Mouse (Mus musculus) heart, adult 2 months (tissue): ENCODE results near the gene Abcg3. TPM values are rescaled to one million over a fixed set of nuclear protein-coding genes. Genes with fewer than 3 reads are reported as not detected.
A peak's percentile ranks its signal among the peaks of the same experiment; 100 is the strongest.
"Not testable (repeated sequence)": the region's sequence is repeated elsewhere in the genome, so short reads cannot be mapped to it uniquely, and the experiment has no call there.

Experiments
- DNase-seq, 2 experiments: peaks; one replicate each; pipeline ENCODE4 v3.0.0; 2021
- H3K27ac ChIP-seq: fragments of 200-600 bp; 2 replicates; pipeline ENCODE4 v1.8.1; 2022
- H3K27me3 ChIP-seq: fragments of 200-500 bp; 2 replicates; pipeline ENCODE4 v1.6.1; 2012; ENCODE audit warnings: mild to moderate bottlenecking, low read length, inconsistent platforms, mixed read lengths; ENCODE audit not compliant: control insufficient read depth, insufficient read depth
- H3K36me3 ChIP-seq: fragments of 200-500 bp; 2 replicates; pipeline ENCODE4 v1.6.1; 2012; ENCODE audit warnings: low read length, inconsistent platforms; ENCODE audit not compliant: control insufficient read depth, insufficient read depth
- H3K4me1 ChIP-seq: fragments of 200-500 bp; 2 replicates; pipeline ENCODE4 v1.6.1; 2011; ENCODE audit warnings: low read length; ENCODE audit not compliant: control insufficient read depth, insufficient read depth
- H3K4me3 ChIP-seq: fragments of 200-600 bp; 2 replicates; pipeline ENCODE4 v1.8.1; 2022
- H3K79me2 ChIP-seq: fragments of 200-500 bp; replicated peaks from 2 replicates; pipeline ENCODE4 v1.6.1; 2012; ENCODE audit warnings: mild to moderate bottlenecking, inconsistent platforms, low read length, moderate library complexity, mixed read lengths; ENCODE audit not compliant: control insufficient read depth, insufficient read depth
- H3K9ac ChIP-seq: fragments of 200-500 bp; 2 replicates; pipeline ENCODE4 v1.6.1; 2012; ENCODE audit warnings: low read depth, mild to moderate bottlenecking, control low read depth, inconsistent platforms, low read length, mixed read lengths
- CTCF ChIP-seq: fragments of 200-600 bp; IDR thresholded peaks from 2 replicates; pipeline ENCODE4 v1.8.1; 2022; ENCODE audit warnings: antibody characterized with exemption, mild to moderate bottlenecking, moderate library complexity
- EP300 ChIP-seq: fragments of 200-500 bp; IDR thresholded peaks from 2 replicates; pipeline ENCODE4 v1.6.1; 2011; ENCODE audit warnings: low read depth, low read length, control low read depth; ENCODE audit not compliant: insufficient read depth
- POLR2A ChIP-seq: fragments of 200-500 bp; IDR thresholded peaks from 2 replicates; pipeline ENCODE4 v1.6.1; 2011; ENCODE audit warnings: mild to moderate bottlenecking, low read depth, low read length, control low read depth; ENCODE audit not compliant: insufficient read depth
- WGBS: fragments of 180-500 bp; shearing (Covaris S2); methylation state at CpG from one replicate; pipeline ENCODE4 v1.1.7; 2018; 5-methylcytosine and 5-hydroxymethylcytosine counted together
- intact Hi-C: fragments of 180-260 bp; cut with DNase I; formaldehyde crosslinking; loops from one replicate; pipeline ENCODE4 v1.15.1; 2025
- polyA plus RNA-seq: library from polyadenylated mRNA; depleted of rRNA; stranded (reverse); fragments of >200 nt; gene quantifications from 2 replicates; pipeline ENCODE4 v1.2.3, GENCODE M21; 2012
- total RNA-seq, 2 experiments: library from RNA; stranded (reverse); gene quantifications; 2 replicates each; pipeline ENCODE4 v1.2.3; 2021

The Abcg3 gene
- total and polyA plus RNA-seq, 3 experiments, result 0.18 to 0.27 (median 0.23) TPM

DNA sequence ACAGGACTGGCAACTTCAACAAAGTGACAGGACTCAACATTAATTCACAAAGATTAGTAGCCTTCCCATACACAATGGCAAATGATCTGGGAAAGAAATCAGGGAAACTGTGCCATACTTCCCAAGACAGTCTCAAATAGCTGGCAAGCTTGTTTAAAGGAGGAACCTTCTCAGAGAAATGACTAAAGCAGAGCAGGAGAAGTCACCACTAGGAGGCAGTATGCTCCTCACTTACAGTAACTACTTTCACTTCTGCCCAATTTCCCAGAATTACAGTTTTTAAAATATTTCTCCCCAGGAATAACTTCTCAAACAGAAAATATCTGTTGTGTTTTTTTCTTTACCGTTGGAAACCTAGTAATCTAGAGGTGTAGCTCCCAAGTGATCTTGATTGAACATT, 4.2 kb upstream of the Abcg3 start:
- WGBS, result 34% methylated on average over 1 of the region's 1 CpGs
- Histone ChIP-seq H3K9ac (no peak overlapping the region), H3K27ac (no peak overlapping the region; the same call in 1 of the 2 replicates), H3K27me3 (no peaks in the 10 kb centered on the region), H3K79me2 (no peaks in the 10 kb centered on the region), H3K4me1 (peaks cover 7% of the 10 kb centered on the region), H3K4me3 (no peak overlapping the region), H3K36me3 (no peaks in the 10 kb centered on the region; the same call in 1 of the 2 replicates)
- DNase-seq, result no peak
- TF ChIP-seq POLR2A (no peak), CTCF (peak; percentile 94)
- intact Hi-C loops, result loop anchor here (1.0 to 10.0 kb wide), 4 partner anchors 68 to 336 kb away; no protein-coding TSS in a partner anchor

DNA sequence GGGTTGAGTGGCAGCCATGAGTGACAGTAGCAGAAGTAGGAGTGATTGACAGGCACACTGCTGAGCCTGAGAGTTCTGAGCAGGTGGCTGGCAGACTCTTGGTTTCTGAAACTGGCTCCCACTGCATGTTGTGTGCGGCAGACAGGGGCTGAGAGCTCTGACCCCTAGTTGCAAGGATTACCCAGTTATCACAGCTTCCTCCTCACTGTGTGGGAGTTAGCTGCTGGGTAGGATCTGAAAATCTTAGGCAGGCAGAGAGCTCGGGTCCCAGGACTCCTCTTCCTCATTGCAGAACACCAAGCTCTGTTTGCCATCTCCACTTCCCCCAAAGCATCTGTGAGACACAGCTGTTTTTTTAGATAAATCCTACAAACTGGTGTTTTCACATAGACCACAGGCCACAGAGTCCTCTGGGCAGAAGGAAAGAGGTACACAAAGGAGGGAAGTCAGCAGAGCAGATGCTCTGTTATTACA, 3.4 kb downstream of the Abcg3 start:
- Histone ChIP-seq H3K79me2 (no peaks in the 10 kb centered on the region), H3K9ac (no peak overlapping the region), H3K27me3 (no peaks in the 10 kb centered on the region), H3K4me1 (no peaks in the 10 kb centered on the region; the same call in 1 of the 2 replicates), H3K36me3 (no peaks in the 10 kb centered on the region), H3K4me3 (no peak overlapping the region), H3K27ac (no peak overlapping the region)
- intact Hi-C loops, result no loop called here
- WGBS, result 23% methylated on average over 2 of the region's 2 CpGs
- DNase-seq, result no peak
- TF ChIP-seq CTCF (no peak), POLR2A (no peak), EP300 (no peak)

DNA sequence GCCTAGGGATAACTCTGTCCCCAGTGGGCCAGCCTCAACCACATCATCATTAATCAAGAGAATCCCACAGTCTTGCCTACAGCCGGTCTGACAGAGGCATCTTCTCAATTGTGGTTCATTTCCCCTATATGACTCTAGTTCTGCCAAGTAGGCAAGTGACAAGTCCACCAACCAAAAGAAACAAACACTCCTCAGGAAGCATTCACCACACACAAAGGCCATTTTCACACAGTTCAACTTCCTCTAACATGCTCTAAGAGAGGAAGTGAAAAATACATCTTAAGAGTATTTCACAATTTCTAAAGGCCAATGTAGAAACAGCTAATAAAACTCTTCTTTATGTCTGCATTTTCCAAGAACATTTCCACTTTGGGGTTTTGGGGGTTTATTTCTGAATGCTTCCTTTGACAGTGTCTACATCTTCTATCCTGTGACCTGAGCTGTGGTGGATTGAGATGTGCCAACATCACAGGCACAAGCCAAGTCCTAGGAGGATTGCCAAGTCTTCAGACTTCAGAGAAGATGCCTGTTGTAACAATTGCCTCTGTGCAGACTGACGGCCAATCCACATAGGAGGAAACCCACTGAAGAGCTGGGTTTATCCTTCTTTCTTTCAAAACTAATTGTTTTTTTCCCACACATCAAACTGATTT, 24.3 kb downstream of the Abcg3 start:
- 49% methylated on average over 2 of the region's 2 CpGs for WGBS
- intact Hi-C loops, result no loop called here
- Histone ChIP-seq H3K4me3 (no peak overlapping the region), H3K27ac (no peak overlapping the region), H3K9ac (no peak overlapping the region), H3K36me3 (no peaks in the 10 kb centered on the region), H3K4me1 (no peaks in the 10 kb centered on the region), H3K27me3 (no peaks in the 10 kb centered on the region), H3K79me2 (no peaks in the 10 kb centered on the region)
- no peak for TF ChIP-seq EP300
- no peak for TF ChIP-seq POLR2A
- TF ChIP-seq CTCF, result no peak
- DNase-seq, result peak in 1 of 2 experiments; percentile 8

DNA sequence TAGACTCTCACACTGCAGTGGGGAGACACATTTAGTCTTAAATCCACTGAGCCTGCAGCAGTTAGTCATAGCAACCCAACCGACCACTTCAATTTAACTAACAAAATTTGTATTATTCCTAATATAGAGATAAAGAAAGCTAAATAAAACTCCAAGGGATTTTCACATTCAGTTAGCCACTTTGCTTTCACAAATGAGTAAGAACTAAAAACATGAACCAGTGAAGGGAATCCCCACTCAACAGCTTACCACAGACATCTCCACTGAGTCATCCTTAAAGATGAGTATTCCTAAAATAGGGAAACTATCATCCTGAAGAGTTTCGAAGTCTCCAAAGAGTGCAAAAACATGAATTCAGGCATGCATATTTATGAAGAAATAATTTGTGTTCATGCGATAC, 27.3 kb downstream of the Abcg3 start:
- Histone ChIP-seq H3K9ac (no peak overlapping the region), H3K27ac (no peak overlapping the region), H3K4me1 (no peaks in the 10 kb centered on the region), H3K4me3 (no peak overlapping the region), H3K27me3 (no peaks in the 10 kb centered on the region), H3K36me3 (no peaks in the 10 kb centered on the region), H3K79me2 (no peaks in the 10 kb centered on the region)
- 83% methylated on average over 3 of the region's 3 CpGs for WGBS
- DNase-seq, result no peak
- intact Hi-C loops, result no loop called here
- TF ChIP-seq CTCF (no peak), EP300 (no peak), POLR2A (no peak)

DNA sequence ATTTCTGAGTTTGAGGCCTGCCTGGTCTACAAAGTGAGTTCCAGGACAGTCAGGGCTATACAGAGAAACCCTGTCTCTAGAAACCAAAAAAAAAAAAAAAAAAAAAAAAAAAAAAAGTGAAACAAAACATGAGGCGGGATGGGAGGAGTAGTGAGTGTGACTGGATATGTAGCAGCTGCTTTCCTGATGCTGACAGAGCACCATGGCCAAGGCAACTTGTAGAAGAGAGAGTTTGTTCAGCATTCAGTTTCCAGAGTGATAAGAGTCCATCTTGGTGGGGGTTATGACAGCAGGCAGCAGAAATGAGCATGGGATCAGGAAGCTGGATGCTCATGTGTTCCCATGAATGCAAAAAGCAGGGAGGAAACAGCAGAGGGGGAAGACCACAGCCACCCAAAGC, 35.6 kb downstream of the Abcg3 start:
- Histone ChIP-seq H3K27me3 (0 out of 2 replicates have a peak, but pooled peaks cover 2% of the 10 kb centered on the region), H3K79me2 (0 out of 2 replicates have a peak, but pooled peaks cover 2% of the 10 kb centered on the region), H3K4me1 (no peaks in the 10 kb centered on the region), H3K27ac (no peak overlapping the region), H3K36me3 (no peaks in the 10 kb centered on the region), H3K9ac (no peak overlapping the region), H3K4me3 (no peak overlapping the region)
- no peak for DNase-seq
- 58% methylated on average over 1 of the region's 1 CpGs for WGBS
- no peak for TF ChIP-seq CTCF
- TF ChIP-seq POLR2A, result no peak
- TF ChIP-seq EP300, result no peak
- intact Hi-C loops, result no loop called here

DNA sequence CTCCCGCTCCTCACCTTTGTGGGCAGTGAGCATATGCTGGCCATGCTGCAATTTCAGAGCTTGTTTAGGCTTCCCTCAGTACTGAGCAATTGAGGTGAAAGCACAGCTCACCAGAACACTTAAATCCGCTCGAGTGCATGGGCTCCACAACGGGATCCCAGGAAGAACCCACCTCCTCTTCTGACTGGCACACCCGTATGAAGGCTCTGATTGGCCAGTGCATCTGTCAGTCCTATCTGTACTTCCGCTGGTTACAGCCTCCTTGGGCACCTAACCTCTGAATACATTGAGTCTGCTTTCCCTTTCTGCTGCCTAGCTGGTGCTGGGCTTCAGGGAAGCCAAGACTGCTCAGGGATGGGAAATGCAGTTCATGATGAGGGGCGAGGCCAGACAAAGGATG, 48.4 kb downstream of the Abcg3 start:
- 79% methylated on average over 7 of the region's 7 CpGs for WGBS
- no peak for DNase-seq
- H3K27me3 ChIP-seq, result no peaks in the 10 kb centered on the region

DNA sequence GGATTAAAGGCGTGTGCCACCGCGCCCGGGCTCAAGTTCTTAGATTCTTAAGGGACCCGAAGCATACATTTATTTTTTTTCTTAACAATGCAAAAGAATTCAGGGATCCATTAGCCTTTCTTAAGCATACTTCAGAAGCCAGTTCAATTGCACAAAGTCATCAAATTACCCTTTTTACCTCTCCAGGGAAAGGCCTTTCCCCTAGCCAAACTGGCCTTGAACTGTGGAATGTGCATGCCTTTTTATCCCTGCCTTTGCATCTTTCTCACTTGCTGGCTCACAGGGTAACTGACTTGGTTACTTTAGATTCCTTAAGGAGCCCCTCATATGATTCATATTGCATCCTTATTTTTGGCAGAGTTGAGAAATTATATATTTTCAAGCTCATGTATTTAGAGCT, 76.0 kb downstream of the Abcg3 start:
- H3K36me3 ChIP-seq, H3K79me2 ChIP-seq, H3K27ac ChIP-seq, H3K9ac ChIP-seq, H3K4me1 ChIP-seq, H3K27me3 ChIP-seq, H3K4me3 ChIP-seq, DNase-seq, intact Hi-C loops: not testable (repeated sequence)
- WGBS, result 87% methylated on average over 5 of the region's 5 CpGs

More for the DNA sequence above, 48.4 kb downstream of the Abcg3 start:
- intact Hi-C loops, result no loop called here
- Histone ChIP-seq H3K27ac (no peak overlapping the region), H3K4me1 (no peaks in the 10 kb centered on the region), H3K9ac (no peak overlapping the region), H3K4me3 (no peak overlapping the region), H3K79me2 (no peaks in the 10 kb centered on the region), H3K36me3 (no peaks in the 10 kb centered on the region)
- TF ChIP-seq EP300 (no peak), CTCF (no peak), POLR2A (no peak)
